Mouse (Mus musculus): ENCODE results near the gene Hoxd12.

Hoxd12 gene

DNA sequence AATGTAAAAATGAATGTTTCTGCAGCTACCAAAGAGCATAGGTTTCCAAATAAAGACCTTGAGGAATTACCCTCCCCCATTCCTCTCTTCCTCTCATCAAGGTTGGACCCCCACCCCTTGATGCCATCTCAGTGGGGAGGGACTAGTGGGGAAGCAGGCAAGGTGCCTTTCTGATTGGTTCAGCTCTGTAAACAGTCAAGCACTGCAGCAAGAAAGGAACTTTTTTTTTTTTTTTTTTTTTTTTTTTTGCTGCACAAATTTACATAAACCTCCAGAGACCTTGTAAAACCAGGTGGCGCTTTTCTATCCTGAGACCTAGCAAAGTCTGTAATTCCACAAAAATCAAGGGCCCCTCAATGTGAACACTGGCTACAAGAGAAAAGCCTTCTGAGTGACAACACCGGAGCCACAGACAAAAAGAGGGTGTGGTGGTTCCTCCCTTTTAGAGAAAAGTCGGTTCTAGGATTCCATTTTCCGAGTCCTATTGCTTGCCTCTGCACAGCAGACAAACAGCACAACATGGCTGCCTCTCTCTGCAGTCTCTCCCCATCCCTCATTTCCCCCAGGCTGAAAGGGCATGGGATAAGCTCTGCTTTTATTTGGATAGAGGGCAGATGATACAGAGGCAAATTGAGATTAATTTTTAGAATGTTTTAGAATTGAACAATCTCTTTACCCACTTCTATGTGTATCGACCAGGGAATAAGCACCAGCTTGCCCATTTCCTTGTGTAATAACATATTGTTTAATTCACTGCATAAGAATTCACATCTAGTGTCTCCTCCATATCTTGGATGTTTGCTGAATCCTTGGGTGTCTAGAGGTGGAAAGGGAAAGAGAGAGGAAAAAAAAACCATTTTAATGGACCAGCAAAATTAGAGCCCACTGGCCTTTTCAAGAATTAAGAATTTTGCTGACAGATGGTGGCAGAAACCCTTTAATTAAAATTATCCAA is 34.9 kb downstream of the Hoxd12 start:
- no peak for DNase-seq (ENCODE audit: low spot score)

- no peak for DNase-seq (ENCODE audit: low spot score)
These were observed 36.2 kb downstream of the Hoxd12 start for GRCm38 (mm10) chr2:74710929-74711543.

DNA sequence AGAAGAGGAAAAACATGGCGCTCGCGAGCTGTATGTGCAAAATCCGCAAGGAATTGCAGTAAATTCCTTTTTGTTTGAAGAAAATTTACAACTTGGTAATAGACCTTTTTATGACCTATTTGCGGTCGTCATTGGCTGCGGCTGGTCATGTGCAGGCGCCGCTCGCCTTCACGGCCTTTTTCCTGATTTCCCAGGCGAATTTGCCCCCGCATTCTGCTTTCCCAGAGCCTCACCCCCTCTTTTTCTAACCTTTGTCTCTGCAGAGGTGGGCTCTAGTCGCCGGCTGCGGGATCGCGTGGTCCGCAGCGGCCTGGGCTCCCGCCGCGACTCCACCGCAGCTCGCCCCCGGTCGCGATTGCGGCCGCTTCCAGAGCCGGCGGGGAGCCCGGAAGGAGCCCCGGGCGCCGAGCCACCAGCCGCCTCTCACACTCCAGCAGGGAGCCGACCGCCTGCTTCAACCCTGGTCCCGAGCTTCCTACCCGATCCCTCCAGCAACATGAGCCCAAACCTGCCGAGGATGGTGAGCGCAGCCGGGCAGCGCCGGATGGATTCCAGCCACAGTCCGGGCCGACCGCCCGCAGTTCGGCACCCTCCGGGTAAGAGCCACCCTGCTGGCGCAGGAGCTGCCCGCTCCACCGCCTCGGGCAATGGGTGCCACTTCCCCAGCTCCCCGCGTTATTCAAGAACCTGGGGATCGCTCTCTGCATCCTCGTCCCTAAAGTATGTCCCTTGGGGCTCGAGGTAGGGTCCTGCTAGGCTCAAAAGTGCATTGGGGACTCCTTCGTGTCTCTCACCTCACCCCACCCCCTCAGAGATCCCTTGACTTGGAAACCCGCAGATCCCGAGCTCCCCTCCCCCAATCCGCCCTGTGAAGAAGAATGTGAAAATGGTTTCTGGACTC is 37.2 kb downstream of the Hoxd12 start, which contains the start of the genes Hoxd3 and Hoxd4:
Gene Hoxd3, plus strand, starts transcription at position 207 of the 901 bp plus-strand sequence.
Gene Hoxd4, plus strand, starts transcription at position 209 of the 901 bp plus-strand sequence.
- no peak for DNase-seq (ENCODE audit: low spot score)

GRCm38 (mm10) chr2:74713239-74714150 is 38.7 kb downstream of the Hoxd12 start:
- DNase-seq (ENCODE audit: low spot score): no peak

GRCm38 (mm10) chr2:74714156-74714789 is 39.5 kb downstream of the Hoxd12 start:
- no peak for DNase-seq (ENCODE audit: low spot score)

DNA sequence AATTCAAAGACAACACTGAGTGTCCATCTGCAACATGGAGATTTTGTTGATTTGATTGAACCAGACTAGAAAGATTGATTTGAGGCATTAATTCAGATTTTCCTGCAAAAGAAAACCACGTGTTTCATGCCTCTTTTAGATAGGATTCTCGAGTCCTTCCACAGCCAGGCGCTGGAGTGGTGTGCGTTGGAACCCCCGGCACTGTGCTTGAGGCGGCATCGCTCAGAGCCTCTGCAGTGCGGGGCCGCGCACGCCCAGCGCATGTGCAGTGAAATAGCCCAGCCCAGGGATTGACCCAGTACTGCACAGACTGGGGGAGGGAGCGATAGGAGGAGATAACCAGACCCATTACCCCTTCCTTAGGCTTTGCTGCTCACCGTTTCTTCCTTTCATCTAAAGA is 40.1 kb downstream of the Hoxd12 start:
- no peak for DNase-seq (ENCODE audit: low spot score)

DNA sequence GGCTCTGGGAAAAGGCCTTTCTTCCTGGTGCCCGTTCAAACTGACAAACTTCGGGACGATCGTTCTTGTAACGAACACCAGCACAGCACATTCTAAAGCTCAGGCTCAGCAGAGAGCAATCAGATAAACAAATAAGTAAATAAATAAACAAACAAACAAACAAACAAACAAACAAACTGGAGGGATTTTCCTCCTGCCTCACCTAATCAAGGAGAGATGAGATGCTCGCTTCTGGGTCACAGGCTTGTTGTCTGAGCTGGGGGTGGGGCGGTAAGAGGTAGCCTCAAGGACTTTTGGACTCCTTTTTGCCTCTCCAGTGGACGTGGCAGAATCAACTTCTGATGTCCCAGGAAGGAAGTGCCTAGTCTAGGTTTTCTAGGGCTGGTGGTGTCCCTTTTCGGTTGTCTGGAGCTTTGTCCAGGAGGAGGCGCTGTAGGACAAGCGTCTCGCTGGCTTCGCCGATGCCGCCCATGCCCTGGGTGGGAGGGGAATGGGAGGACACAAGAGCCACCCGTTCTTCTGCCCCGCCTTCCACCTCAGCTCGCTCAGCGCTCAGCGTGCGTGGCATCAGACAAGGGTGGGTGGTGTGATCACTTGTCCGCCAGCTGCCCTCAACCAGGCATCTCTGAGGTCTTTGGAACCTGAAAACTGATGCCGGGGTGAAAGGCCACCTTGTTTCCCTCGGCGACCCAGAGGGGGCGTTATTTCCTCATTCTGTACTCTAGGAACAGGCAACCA is 40.9 kb downstream of the Hoxd12 start:
- DNase-seq (ENCODE audit: low spot score): peak; percentile 58

DNA sequence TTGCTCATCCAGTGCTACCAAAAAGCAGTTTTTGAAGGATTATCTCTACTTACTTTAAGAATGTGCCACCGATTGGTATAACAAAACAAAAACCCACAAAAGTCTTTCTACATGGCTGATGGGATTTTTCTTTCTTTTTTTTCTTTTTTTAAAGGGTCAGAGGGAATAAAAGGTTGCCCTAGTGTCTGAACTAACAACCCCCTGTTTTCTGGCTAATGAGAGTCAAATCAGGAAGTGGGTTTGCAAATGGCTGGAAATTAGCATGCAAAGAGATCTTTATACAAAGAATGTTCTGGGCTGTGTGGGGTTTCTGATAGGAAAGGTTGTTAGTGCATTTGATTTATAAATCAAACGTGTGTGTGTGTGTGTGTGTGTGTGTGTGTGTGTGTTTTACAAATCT is 45.6 kb downstream of the Hoxd12 start:
- DNase-seq (ENCODE audit: low spot score): no peak

- DNase-seq (ENCODE audit: low spot score): no peak
These were observed 46.2 kb downstream of the Hoxd12 start for GRCm38 (mm10) chr2:74720955-74721491.

DNA sequence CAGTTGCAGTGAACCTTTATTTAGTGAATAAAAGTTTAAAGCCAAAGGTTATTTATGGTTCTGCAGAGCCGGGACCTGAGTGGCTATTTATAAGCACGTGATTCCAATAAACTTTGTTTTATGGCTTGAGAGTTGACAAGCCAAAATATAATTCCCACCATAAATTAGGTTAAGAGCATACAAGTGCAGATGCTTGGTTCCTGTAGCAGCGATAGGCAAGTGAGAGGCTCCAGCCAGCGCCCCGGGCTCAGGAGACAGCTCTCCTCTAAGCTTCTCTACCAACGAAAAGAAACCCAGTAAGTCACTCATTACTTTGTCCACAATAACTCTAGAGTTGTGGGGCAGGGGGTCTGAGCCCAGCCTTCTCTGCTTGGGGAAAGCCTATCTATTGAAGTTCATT is 47.1 kb downstream of the Hoxd12 start:
- no peak for DNase-seq (ENCODE audit: low spot score)

DNA sequence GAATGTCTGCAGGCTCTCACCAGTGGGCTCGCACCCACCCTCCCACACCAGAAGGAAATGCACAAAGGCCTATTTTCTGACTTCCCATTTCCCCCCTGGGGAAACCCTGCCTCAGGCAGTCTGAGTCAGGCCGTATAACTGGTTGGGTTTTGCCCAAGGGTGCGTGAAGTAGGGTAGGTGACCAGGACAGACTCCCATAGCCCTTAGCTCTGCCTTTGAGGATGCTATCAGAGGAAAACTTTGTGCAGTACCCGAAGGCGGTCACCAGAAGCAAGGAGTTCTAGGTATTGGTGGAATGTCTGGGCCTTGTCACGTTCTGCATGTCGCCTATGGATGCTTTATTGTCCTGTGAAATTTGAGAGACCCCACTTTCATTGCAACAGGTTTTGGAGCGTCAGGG is 48.1 kb downstream of the Hoxd12 start:
- no peak for DNase-seq (ENCODE audit: low spot score)

DNA sequence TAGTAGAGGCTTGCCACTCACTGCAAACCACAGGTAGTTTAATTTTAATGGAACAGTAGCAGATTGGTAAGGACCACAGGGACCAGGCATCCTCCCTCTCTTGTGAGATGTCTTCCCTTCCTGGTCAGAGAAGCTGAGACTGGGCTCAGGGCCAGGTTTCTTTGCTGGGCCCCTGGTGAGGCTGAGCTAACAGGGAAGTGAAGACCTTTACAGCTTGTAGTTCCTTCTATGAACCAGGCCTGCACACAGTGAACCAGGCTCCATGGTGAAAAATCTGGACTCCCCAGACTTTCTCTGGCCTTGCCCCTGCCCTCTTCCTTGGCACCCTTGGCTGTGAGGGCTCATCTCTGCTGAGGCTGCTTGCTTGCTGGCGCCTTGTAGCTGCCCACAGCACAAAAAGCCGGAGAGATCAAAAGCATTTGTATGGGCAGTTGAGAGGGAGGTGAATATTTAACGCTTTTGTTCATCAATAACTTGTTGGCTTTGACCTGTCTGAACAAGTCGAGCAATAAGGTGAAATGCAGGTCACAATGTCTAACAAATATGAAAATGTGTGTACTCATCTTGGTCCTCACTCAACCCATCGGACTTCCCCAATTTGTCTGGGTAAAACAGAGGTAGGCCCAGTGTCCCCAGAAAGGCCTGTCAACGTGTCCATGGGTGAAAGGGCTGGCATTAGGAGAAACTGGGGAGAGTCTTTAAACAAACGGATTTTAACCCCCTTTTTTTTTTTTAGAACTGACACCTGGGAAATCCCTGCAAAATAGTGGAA is 49.6 kb downstream of the Hoxd12 start:
- DNase-seq (ENCODE audit: low spot score): no peak

GRCm38 (mm10) chr2:74725171-74725570 is 50.4 kb downstream of the Hoxd12 start:
- no peak for DNase-seq (ENCODE audit: low spot score)

DNA sequence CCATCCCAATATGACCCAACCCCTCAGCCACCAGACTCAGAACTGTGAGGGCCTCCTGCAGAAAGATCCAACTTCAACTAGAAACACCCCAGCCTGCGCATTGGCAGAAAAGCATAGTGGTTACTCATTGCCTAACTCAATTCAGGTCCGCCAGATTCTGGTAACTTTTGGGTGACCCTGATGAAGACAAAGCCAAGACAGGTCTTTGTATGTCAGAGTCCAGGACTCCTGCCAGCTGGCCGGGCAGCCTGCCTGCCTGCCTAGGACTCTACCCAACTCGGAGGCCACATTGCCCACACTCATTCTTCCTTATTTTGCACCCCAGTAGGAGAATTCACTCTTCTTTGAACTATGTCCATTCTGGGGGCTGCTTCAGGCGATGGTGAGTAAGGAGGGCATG is 51.7 kb downstream of the Hoxd12 start, which contains the start of gene Gm28230:
Gene Gm28230, plus strand, starts transcription at position 178 of the 400 bp plus-strand sequence.
- no peak for DNase-seq (ENCODE audit: low spot score)

GRCm38 (mm10) chr2:74726973-74727639 is 52.3 kb downstream of the Hoxd12 start:
- DNase-seq (ENCODE audit: low spot score): no peak

All from c-Kit-positive CD71-positive TER-119-positive erythroid progenitor cells, embryonic 14.5 days (primary cell).